Mouse (Mus musculus) limb, embryonic 14.5 days (tissue): ENCODE results near the gene Scamp1. TPM values are rescaled to one million over a fixed set of nuclear protein-coding genes. Genes with fewer than 3 reads are reported as not detected.

Experiments
- ATAC-seq: fragments of 200-750 bp; cut with Nextera tagmentation; 2 replicates; pipeline ENCODE4 v1.8.0; 2017; ENCODE audit warnings: low read depth, moderate number of reproducible peaks, moderate TSS enrichment; ENCODE audit not compliant: low FRiP score
- DNase-seq: peaks from one replicate; pipeline ENCODE4 v3.0.0-alpha.2; 2015; ENCODE audit warnings: low spot score
- H3K27ac ChIP-seq: fragments of 300-500 bp; sonication (generic); replicated peaks from 2 replicates; pipeline ENCODE4 v1.5.1; 2014; ENCODE audit warnings: low read depth, mild to moderate bottlenecking, low read length, moderate library complexity, mixed read lengths
- H3K27me3 ChIP-seq: fragments of 300-500 bp; sonication (generic); 2 replicates; pipeline ENCODE4 v1.6.1; 2014; ENCODE audit warnings: low read length, mixed read lengths; ENCODE audit not compliant: control insufficient read depth, insufficient read depth
- H3K36me3 ChIP-seq: fragments of 300-500 bp; sonication (generic); 2 replicates; pipeline ENCODE4 v1.6.1; 2014; ENCODE audit warnings: mild to moderate bottlenecking, low read length, moderate library complexity, mixed read lengths; ENCODE audit not compliant: control insufficient read depth, insufficient read depth
- H3K4me1 ChIP-seq: fragments of 300-500 bp; sonication (generic); 2 replicates; pipeline ENCODE4 v1.6.1; 2014; ENCODE audit warnings: antibody characterized with exemption, low read length, mixed read lengths; ENCODE audit not compliant: control insufficient read depth, insufficient read depth
- H3K4me2 ChIP-seq: fragments of 300-500 bp; sonication (generic); replicated peaks from 2 replicates; pipeline ENCODE4 v1.6.1; 2014; ENCODE audit warnings: low read depth, mild to moderate bottlenecking, low read length, moderate library complexity; ENCODE audit not compliant: severe bottlenecking
- H3K4me3 ChIP-seq: fragments of 300-500 bp; sonication (generic); replicated peaks from 2 replicates; pipeline ENCODE4 v1.5.1; 2014; ENCODE audit warnings: low read length
- H3K9ac ChIP-seq: fragments of 300-500 bp; sonication (generic); 2 replicates; pipeline ENCODE4 v1.6.1; 2014; ENCODE audit warnings: mild to moderate bottlenecking, low read depth, low read length, moderate library complexity; ENCODE audit not compliant: severe bottlenecking
- H3K9me3 ChIP-seq: fragments of 300-500 bp; sonication (generic); 2 replicates; pipeline ENCODE4 v1.6.1; 2016; ENCODE audit warnings: low read length; ENCODE audit not compliant: control insufficient read depth
- POLR2A ChIP-seq: fragments of 200-500 bp; IDR thresholded peaks from 2 replicates; pipeline ENCODE4 v1.8.0; 2012; ENCODE audit warnings: inconsistent platforms, mild to moderate bottlenecking, moderate library complexity, borderline replicate concordance; ENCODE audit not compliant: insufficient read depth, insufficient read length; ENCODE audit errors: extremely low read depth
- WGBS: fragments of 180-500 bp; shearing (Covaris S2); extraction: QIAGEN DNeasy Blood & Tissue Kit; methylation state at CpG from one replicate; pipeline ENCODE4 v1.1.7; 2014; 5-methylcytosine and 5-hydroxymethylcytosine counted together
- polyA plus RNA-seq, 2 experiments: library from polyadenylated mRNA; depleted of rRNA in 1 of 2; stranded (reverse) in 1 of 2; unstranded in 1 of 2; fragments of >200 nt; fragmentation: Nextera tagmentation in 1 of 2; extraction: Ambion mirVana in 1 of 2; gene quantifications; 2 replicates each; pipeline versions ENCODE4 v1.2.1 to v1.2.3; 2012 to 2014

Gene Scamp1
- polyA plus RNA-seq, 2 experiments, result 19.5 to 26.1 TPM

DNA sequence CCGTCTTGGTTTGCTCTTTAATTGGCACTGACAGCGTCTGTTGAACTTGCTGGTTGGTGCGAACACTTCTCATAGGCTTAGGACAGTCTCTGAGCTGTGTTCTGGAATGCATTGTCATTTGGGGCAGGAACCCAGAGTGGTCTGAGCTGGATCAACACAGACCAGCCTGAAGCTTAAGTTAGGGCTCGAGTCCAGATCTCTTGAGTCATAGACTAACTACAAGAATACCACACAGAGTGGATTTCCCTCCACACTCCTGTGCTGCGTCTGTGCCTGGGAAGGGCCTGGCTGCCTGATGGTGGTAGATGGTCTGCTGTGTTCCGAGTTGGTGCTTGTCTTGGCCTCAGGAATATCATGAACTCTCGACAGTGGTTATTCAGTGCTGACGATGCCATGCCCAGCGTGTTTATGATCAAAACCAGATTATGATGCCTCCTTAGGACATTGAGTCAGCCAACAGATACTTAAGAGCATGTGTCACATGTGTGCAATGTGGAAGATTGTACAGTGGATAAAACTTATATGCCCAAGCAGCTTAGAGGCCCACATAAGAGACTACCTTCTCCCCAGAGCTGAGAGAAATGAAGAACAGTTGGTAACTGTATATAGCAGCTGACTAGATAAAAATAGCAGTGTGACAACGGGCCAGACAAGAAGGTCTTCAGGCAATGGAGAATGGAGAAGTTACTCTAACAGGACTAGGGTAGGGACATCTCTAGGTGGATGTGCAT is 100.8 kb downstream of the Scamp1 start:
- no peak overlapping the region for H3K27ac ChIP-seq
- H3K4me1 ChIP-seq, result peaks cover 25% of the 10 kb centered on the region
- no peak for ATAC-seq

DNA sequence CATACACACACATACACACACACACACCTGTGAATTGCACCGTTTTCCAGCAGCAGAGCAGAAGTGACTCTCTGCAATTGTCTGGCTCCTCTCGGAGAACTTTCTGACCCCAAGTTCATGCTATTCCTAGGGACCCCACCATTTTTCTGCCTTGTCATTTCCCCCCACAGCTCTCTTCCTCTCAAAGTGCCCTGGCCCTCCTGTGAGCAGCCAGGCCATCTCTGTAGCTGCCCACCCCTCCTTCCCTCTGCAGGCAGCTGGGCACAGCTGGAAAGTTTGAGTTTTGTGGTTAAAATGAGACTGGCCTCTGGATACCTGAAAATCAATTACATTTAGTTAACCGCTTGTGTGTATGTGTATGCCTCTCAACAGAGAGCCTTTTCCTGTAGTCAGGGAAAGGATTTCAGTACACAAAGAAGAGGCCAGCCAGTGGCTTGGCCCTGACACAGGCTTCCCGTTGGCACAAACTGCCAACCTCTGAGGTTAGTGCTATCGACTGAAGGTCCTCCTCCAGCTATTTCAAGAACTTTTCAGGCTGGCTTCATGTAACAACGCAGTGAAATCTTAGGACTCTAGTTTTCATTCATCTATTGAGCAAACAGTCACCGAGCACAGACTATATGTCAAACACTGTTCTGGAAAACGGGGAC is 102.2 kb downstream of the Scamp1 start:
- H3K9me3 ChIP-seq, result no peaks in the 10 kb centered on the region
- no peak overlapping the region for H3K4me2 ChIP-seq
- H3K4me1 ChIP-seq, result peaks cover 27% of the 10 kb centered on the region
- H3K4me3 ChIP-seq, result no peak overlapping the region
- no peak for ATAC-seq
- TF ChIP-seq POLR2A, result no peak
- no peak overlapping the region for H3K27ac ChIP-seq
- no peak for DNase-seq
- no peaks in the 10 kb centered on the region for H3K27me3 ChIP-seq
- H3K9ac ChIP-seq, result no peak overlapping the region
- 0 out of 2 replicates have a peak, but pooled peaks cover 3% of the 10 kb centered on the region for H3K36me3 ChIP-seq
- WGBS, result 80% methylated on average over 8 of the region's 8 CpGs

More for the DNA sequence above, 100.8 kb downstream of the Scamp1 start:
- Histone ChIP-seq H3K36me3 (0 out of 2 replicates have a peak, but pooled peaks cover 1% of the 10 kb centered on the region), H3K4me3 (no peak overlapping the region), H3K4me2 (no peak overlapping the region), H3K9ac (no peak overlapping the region), H3K27me3 (no peaks in the 10 kb centered on the region), H3K9me3 (no peaks in the 10 kb centered on the region)
- TF ChIP-seq POLR2A, result no peak
- WGBS, result 79% methylated on average over 10 of the region's 10 CpGs
- no peak for DNase-seq

DNA sequence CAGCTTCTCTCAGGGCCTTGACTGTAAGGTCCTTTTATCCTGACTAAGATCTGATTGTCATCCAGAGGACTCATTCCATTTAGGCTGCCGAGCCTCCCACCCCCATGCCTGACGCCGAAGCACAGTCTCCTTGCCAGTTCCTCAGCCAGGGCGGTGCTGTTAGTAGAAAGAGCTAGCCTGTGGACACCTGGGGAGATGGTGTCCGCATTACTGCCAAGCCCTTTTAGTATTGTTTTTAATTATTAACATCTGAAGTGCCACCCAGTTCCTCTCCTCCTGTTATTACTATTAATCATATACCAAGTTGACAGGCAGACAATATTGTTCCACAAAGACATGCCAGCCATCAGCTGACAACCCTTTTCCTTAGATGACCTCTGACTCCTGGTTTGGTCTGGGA is 103.6 kb downstream of the Scamp1 start:
- Histone ChIP-seq H3K9ac (no peak overlapping the region), H3K36me3 (peaks cover 8% of the 10 kb centered on the region; the same call in 1 of the 2 replicates), H3K4me2 (no peak overlapping the region), H3K4me1 (peaks cover 31% of the 10 kb centered on the region), H3K9me3 (no peaks in the 10 kb centered on the region), H3K4me3 (no peak overlapping the region), H3K27ac (no peak overlapping the region), H3K27me3 (no peaks in the 10 kb centered on the region)
- no peak for ATAC-seq
- TF ChIP-seq POLR2A, result no peak
- WGBS, result 88% methylated on average over 5 of the region's 5 CpGs
- DNase-seq, result no peak

DNA sequence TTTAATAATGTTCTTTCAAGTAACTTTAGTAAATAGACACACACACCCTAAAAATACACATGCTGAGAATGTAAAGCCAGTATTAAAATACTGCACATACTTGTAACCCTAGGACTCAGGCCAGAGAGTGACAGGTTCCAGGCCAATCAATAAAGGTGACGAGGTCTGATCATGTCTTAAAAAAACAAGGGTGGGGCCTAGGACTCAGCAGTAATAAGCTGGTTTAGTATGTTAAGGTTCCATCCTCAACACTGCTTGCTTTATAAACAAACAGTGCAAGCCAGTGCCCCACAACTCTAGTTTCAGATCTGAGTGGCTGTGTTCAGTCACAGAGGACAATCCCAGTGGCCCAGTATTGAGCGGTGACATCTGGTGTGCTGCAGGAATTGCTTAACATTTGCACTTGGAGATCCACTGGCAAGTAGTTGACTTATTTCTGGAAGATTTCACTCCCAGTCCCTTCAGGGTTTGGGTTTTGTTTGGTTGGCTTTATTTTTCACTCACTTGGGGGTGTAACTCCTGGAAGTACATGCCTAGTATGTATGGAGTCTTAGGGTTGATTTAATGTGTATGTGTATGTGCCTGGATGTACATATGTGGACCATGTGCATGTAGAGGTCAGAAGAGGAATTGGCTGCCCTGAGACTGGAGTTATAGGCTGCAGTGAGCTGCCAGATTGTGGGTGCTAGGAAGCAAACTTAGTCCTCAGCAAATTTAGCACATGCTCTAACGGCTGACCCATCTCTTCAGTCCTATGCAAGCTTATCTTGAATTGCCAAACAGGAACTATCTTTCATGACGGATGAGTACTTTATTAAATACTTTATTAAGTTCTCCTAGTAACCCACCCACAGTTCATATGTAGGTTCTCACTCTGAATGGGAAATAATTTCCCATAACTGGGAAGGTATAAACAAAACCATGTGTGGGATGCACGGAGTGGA is 104.9 kb downstream of the Scamp1 start:
- no peaks in the 10 kb centered on the region for H3K9me3 ChIP-seq
- no peak overlapping the region for H3K27ac ChIP-seq
- H3K4me2 ChIP-seq, result no peak overlapping the region
- peaks cover 28% of the 10 kb centered on the region for H3K4me1 ChIP-seq
- WGBS, result 65% methylated on average over 5 of the region's 5 CpGs
- H3K4me3 ChIP-seq, result no peak overlapping the region
- no peak overlapping the region for H3K9ac ChIP-seq
- H3K27me3 ChIP-seq, result no peaks in the 10 kb centered on the region
- ATAC-seq, result no peak
- no peak for TF ChIP-seq POLR2A
- no peak for DNase-seq
- H3K36me3 ChIP-seq, result peaks cover 11% of the 10 kb centered on the region; the same call in 1 of the 2 replicates

DNA sequence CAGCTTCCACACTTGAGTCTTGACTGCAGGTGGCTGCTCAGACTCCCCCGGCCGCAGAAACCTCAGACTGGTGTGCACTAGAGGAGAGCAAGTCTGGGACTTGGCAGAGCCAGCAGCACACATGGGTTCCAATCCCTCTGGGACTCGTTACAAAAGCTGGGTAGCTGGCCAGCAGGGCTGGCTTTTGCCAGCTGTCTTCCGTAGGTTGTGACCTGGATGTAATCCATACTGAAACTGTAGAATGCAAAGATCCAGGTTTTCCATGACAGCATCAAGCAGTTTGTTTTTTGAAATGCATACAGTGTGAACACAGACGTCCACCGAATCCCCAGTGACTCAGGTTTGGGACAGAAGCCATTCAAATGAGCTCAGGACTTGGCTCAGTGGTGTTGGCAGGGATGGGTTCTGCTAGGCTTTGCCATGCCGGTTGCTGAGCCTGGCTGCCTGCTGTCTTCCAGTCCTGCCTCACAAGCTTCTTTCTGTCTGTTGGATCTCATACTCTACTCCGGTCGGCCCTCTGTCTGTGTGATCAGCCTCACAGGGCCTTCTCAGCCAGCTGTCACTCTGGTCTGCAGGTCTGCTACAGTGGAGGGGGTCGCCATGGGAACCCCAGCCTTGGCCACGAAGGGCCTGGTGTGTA is 107.1 kb downstream of the Scamp1 start:
- no peak for TF ChIP-seq POLR2A
- DNase-seq, result peak; percentile 83
- peaks cover 34% of the 10 kb centered on the region for H3K4me1 ChIP-seq

More for the DNA sequence above, 107.1 kb downstream of the Scamp1 start:
- H3K4me3 ChIP-seq, result no peak overlapping the region
- H3K27ac ChIP-seq, result peak overlapping the region; percentile 58
- ATAC-seq, result peak; percentile 77
- no peak overlapping the region for H3K4me2 ChIP-seq
- WGBS, result 38% methylated on average over 10 of the region's 11 CpGs
- H3K36me3 ChIP-seq, result peaks cover 11% of the 10 kb centered on the region; the same call in 1 of the 2 replicates
- H3K27me3 ChIP-seq, result no peaks in the 10 kb centered on the region
- H3K9me3 ChIP-seq, result no peaks in the 10 kb centered on the region
- no peak overlapping the region for H3K9ac ChIP-seq
